ENCODE assay signal across 12 mouse cellular contexts in the genomic region with DNA sequence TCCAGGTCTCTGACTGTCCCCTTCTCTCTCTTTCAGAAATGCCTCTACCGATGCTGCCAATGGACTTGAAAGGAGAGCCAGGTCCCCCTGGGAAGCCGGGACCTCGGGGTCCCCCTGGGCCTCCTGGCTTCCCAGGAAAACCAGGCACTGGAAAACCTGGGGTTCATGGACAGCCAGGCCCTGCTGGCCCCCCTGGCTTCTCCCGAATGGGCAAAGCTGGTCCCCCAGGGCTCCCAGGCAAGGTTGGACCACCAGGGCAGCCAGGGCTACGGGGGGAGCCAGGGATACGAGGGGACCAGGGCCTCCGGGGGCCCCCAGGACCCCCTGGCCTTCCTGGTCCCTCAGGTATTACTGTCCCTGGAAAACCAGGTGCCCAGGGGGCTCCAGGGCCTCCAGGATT. TPM values are rescaled to one million over a fixed set of nuclear protein-coding genes. Genes with fewer than 3 reads are reported as not detected.
DNase-seq lines count a peak whose midpoint lies in the region; ATAC-seq lines count a peak whose summit lies in the region.
"Had no signal": no experiment of that assay in that cellular context is flagged by ENCODE, and none has a peak within 500 bp of the region (broad histone marks: within the 10 kb centered on the region; RNA-seq: fewer than 3 reads in every experiment).

No protein-coding gene starts in this region.

- peaks cover 5% of the 10 kb centered on the region for H3K9me3 ChIP-seq in forebrain, embryonic 10.5 days
- 0 out of 2 replicates have a peak, but pooled peaks cover 2% of the 10 kb centered on the region for H3K9me3 ChIP-seq in forebrain, embryonic 16.5 days (ENCODE audit: control insufficient read depth, low read length)
- peaks cover 5% of the 10 kb centered on the region for H3K9me3 ChIP-seq in hindbrain, embryonic 10.5 days
- no peaks in the 10 kb centered on the region for H3K9me3 ChIP-seq in hindbrain, embryonic 16.5 days (ENCODE audit: control insufficient read depth, low read length)
- H3K9me3 ChIP-seq in neural tube, embryonic 14.5 days (ENCODE audit: control insufficient read depth, low read length) = no peaks in the 10 kb centered on the region
- H3K9me3 ChIP-seq: heart, embryonic 15.5 days; liver, embryonic 15.5 days had no signal

- 75% methylated on average over 7 of the region's 7 CpGs for WGBS in forebrain, embryonic 10.5 days
- 82% methylated on average over 6 of the region's 7 CpGs for WGBS in forebrain, embryonic 16.5 days
- 77% methylated on average over 7 of the region's 7 CpGs for WGBS in hindbrain, embryonic 10.5 days
- WGBS in hindbrain, embryonic 16.5 days = 69% methylated on average over 7 of the region's 7 CpGs
- WGBS in neural tube, embryonic 14.5 days = 67% methylated on average over 5 of the region's 7 CpGs

- peaks cover 45% of the 10 kb centered on the region for H3K4me1 ChIP-seq in forebrain, embryonic 10.5 days
- peaks cover 3% of the 10 kb centered on the region; the same call in 1 of the 2 replicates for H3K4me1 ChIP-seq in forebrain, embryonic 16.5 days (replicated peaks; ENCODE audit: control insufficient read depth, insufficient read depth, low read length)
- H3K4me1 ChIP-seq in hindbrain, embryonic 10.5 days (replicated peaks) = peaks cover 35% of the 10 kb centered on the region
- H3K4me1 ChIP-seq in hindbrain, embryonic 16.5 days (ENCODE audit: control insufficient read depth, insufficient read depth, low read depth, low read length) = no peaks in the 10 kb centered on the region; the same call in 1 of the 2 replicates
- no peaks in the 10 kb centered on the region; the same call in 1 of the 2 replicates for H3K4me1 ChIP-seq in neural tube, embryonic 14.5 days (ENCODE audit: control insufficient read depth, insufficient read depth, low read length)

- H3K4me2 ChIP-seq in forebrain, embryonic 16.5 days (ENCODE audit: low read length) = no peak overlapping the region
- no peak overlapping the region for H3K4me2 ChIP-seq in hindbrain, embryonic 16.5 days (ENCODE audit: low read length)
- no peak overlapping the region for H3K4me2 ChIP-seq in neural tube, embryonic 14.5 days (ENCODE audit: low read depth, low read length)

- ATAC-seq in forebrain, embryonic 16.5 days = no peak
- ATAC-seq in hindbrain, embryonic 16.5 days = no peak
- peak; percentile 33; the same call in 1 of the 2 replicates for ATAC-seq in neural tube, embryonic 14.5 days (ENCODE audit: low read depth)
- ATAC-seq: Patski had no signal

- 0 out of 2 replicates have a peak overlapping the region, but pooled peaks have one; percentile 44 for H3K27ac ChIP-seq in forebrain, embryonic 10.5 days
- H3K27ac ChIP-seq in forebrain, embryonic 16.5 days (ENCODE audit: low read length) = no peak overlapping the region
- H3K27ac ChIP-seq in hindbrain, embryonic 10.5 days = peak overlapping the region; percentile 2; the same call in 1 of the 2 replicates
- H3K27ac ChIP-seq in hindbrain, embryonic 16.5 days (ENCODE audit: low read depth, low read length) = no peak overlapping the region
- no peak overlapping the region for H3K27ac ChIP-seq in neural tube, embryonic 14.5 days (ENCODE audit: low read depth, low read length)
- H3K27ac ChIP-seq: heart, embryonic 15.5 days; left cerebral cortex, adult 2 months; liver, embryonic 15.5 days had no signal

- no peak overlapping the region for H3K4me3 ChIP-seq in forebrain, embryonic 10.5 days
- no peak overlapping the region for H3K4me3 ChIP-seq in forebrain, embryonic 16.5 days (replicated peaks; ENCODE audit: low read length)
- no peak overlapping the region for H3K4me3 ChIP-seq in hindbrain, embryonic 10.5 days
- H3K4me3 ChIP-seq in hindbrain, embryonic 16.5 days (ENCODE audit: low read length) = no peak overlapping the region
- no peak overlapping the region for H3K4me3 ChIP-seq in neural tube, embryonic 14.5 days (ENCODE audit: low read depth, low read length)

- H3K9ac ChIP-seq in forebrain, embryonic 16.5 days (replicated peaks; ENCODE audit: low read depth, low read length) = no peak overlapping the region
- no peak overlapping the region for H3K9ac ChIP-seq in hindbrain, embryonic 16.5 days (ENCODE audit: low read depth, low read length)
- no peak overlapping the region for H3K9ac ChIP-seq in neural tube, embryonic 14.5 days (replicated peaks; ENCODE audit: low read depth, low read length)
- H3K9ac ChIP-seq: liver, embryonic 15.5 days had no signal

- H3K36me3 ChIP-seq in forebrain, embryonic 10.5 days (replicated peaks) = peaks cover 9% of the 10 kb centered on the region
- H3K36me3 ChIP-seq in forebrain, embryonic 16.5 days (ENCODE audit: control insufficient read depth, insufficient read depth) = no peaks in the 10 kb centered on the region
- H3K36me3 ChIP-seq in hindbrain, embryonic 10.5 days = peaks cover 12% of the 10 kb centered on the region
- no peaks in the 10 kb centered on the region for H3K36me3 ChIP-seq in hindbrain, embryonic 16.5 days (ENCODE audit: control insufficient read depth, insufficient read depth, low read length)
- peaks cover 8% of the 10 kb centered on the region; the same call in 1 of the 2 replicates for H3K36me3 ChIP-seq in neural tube, embryonic 14.5 days (ENCODE audit: control insufficient read depth, insufficient read depth, low read length)
- H3K36me3 ChIP-seq: heart, embryonic 15.5 days; liver, embryonic 15.5 days had no signal

- DNase-seq in forebrain, embryonic 10.5 days (ENCODE audit: extremely low spot score, low spot score) = no peak
- no peak for DNase-seq in hindbrain, embryonic 10.5 days (ENCODE audit: low spot score)
- DNase-seq in neural tube, embryonic 10.5 days (ENCODE audit: extremely low spot score, low spot score) = no peak
- DNase-seq in kidney, adult 18-20 months = no peak

- peaks cover 15% of the 10 kb centered on the region for H3K27me3 ChIP-seq in forebrain, embryonic 10.5 days (ENCODE audit: poor library complexity, severe bottlenecking)
- H3K27me3 ChIP-seq in forebrain, embryonic 16.5 days (replicated peaks; ENCODE audit: control insufficient read depth, insufficient read depth, low read length) = no peaks in the 10 kb centered on the region
- H3K27me3 ChIP-seq in hindbrain, embryonic 10.5 days (ENCODE audit: insufficient read depth, poor library complexity, severe bottlenecking) = peaks cover 12% of the 10 kb centered on the region
- no peaks in the 10 kb centered on the region for H3K27me3 ChIP-seq in hindbrain, embryonic 16.5 days (replicated peaks; ENCODE audit: control insufficient read depth, insufficient read depth, low read length)
- H3K27me3 ChIP-seq in neural tube, embryonic 14.5 days (ENCODE audit: control insufficient read depth, insufficient read depth, low read length) = no peaks in the 10 kb centered on the region
- H3K27me3 ChIP-seq: Patski had no signal

RNA-seq across cellular contexts. Expression of gene Adprhl2, which starts 11.2 kb away (rescaled TPM):
- 91.6 TPM in 2 replicates for polyA plus RNA-seq in forebrain, embryonic 10.5 days (2016; fragmentation: Nextera tagmentation; extraction: Ambion mirVana)
- polyA plus RNA-seq in forebrain, embryonic 16.5 days (2015; fragmentation: Nextera tagmentation; extraction: Ambion mirVana) = 81.7 and 88.1 TPM in 2 replicates
- polyA plus RNA-seq in hindbrain, embryonic 10.5 days (2016; fragmentation: Nextera tagmentation; extraction: Ambion mirVana) = 88.2 and 89.5 TPM in 2 replicates
- 83.1 and 84.1 TPM in 2 replicates for polyA plus RNA-seq in hindbrain, embryonic 16.5 days (2015; fragmentation: Nextera tagmentation; extraction: Ambion mirVana)
- 51.7 and 54.1 TPM in 2 replicates for polyA plus RNA-seq in neural tube, embryonic 14.5 days (2014; fragmentation: Nextera tagmentation; extraction: Ambion mirVana)

RNA-seq across cellular contexts. Expression of gene Tekt2, which starts 15.1 kb away (rescaled TPM):
- polyA plus RNA-seq in forebrain, embryonic 10.5 days (2016; fragmentation: Nextera tagmentation; extraction: Ambion mirVana) = 2.3 TPM in 2 replicates
- polyA plus RNA-seq in forebrain, embryonic 16.5 days (2015; fragmentation: Nextera tagmentation; extraction: Ambion mirVana) = 15.1 and 15.3 TPM in 2 replicates
- polyA plus RNA-seq in hindbrain, embryonic 10.5 days (2016; fragmentation: Nextera tagmentation; extraction: Ambion mirVana) = 2.3 and 2.7 TPM in 2 replicates
- 11.8 and 13.5 TPM in 2 replicates for polyA plus RNA-seq in hindbrain, embryonic 16.5 days (2015; fragmentation: Nextera tagmentation; extraction: Ambion mirVana)
- polyA plus RNA-seq in neural tube, embryonic 14.5 days (2014; fragmentation: Nextera tagmentation; extraction: Ambion mirVana) = 7.7 and 8.8 TPM in 2 replicates
- polyA plus RNA-seq: G1E had no signal

RNA-seq across cellular contexts. Expression of gene Col8a2, which starts 23.8 kb away (rescaled TPM):
- 5.9 and 6.8 TPM in 2 replicates for polyA plus RNA-seq in forebrain, embryonic 10.5 days (2016; fragmentation: Nextera tagmentation; extraction: Ambion mirVana)
- polyA plus RNA-seq in forebrain, embryonic 16.5 days (2015; fragmentation: Nextera tagmentation; extraction: Ambion mirVana) = 2.1 and 3.6 TPM in 2 replicates
- 6.1 and 18.5 TPM in 2 replicates for polyA plus RNA-seq in hindbrain, embryonic 10.5 days (2016; fragmentation: Nextera tagmentation; extraction: Ambion mirVana)
- 5.8 and 6.8 TPM in 2 replicates for polyA plus RNA-seq in hindbrain, embryonic 16.5 days (2015; fragmentation: Nextera tagmentation; extraction: Ambion mirVana)
- 1.3 and 6.1 TPM in 2 replicates for polyA plus RNA-seq in neural tube, embryonic 14.5 days (2014; fragmentation: Nextera tagmentation; extraction: Ambion mirVana)
- polyA plus RNA-seq: G1E had no signal

RNA-seq across cellular contexts. Expression of gene Trappc3, which starts 48.2 kb away (rescaled TPM):
- 84.8 and 86.8 TPM in 2 replicates for polyA plus RNA-seq in forebrain, embryonic 10.5 days (2016; fragmentation: Nextera tagmentation; extraction: Ambion mirVana)
- 179 and 192 TPM in 2 replicates for polyA plus RNA-seq in forebrain, embryonic 16.5 days (2015; fragmentation: Nextera tagmentation; extraction: Ambion mirVana)
- polyA plus RNA-seq in hindbrain, embryonic 10.5 days (2016; fragmentation: Nextera tagmentation; extraction: Ambion mirVana) = 95.4 and 101 TPM in 2 replicates
- 179 and 199 TPM in 2 replicates for polyA plus RNA-seq in hindbrain, embryonic 16.5 days (2015; fragmentation: Nextera tagmentation; extraction: Ambion mirVana)
- polyA plus RNA-seq in neural tube, embryonic 14.5 days (2014; fragmentation: Nextera tagmentation; extraction: Ambion mirVana) = 32.9 and 68.5 TPM in 2 replicates

RNA-seq across cellular contexts. Expression of gene Map7d1, which starts 54.2 kb away (rescaled TPM):
- 45.6 and 47.1 TPM in 2 replicates for polyA plus RNA-seq in forebrain, embryonic 10.5 days (2016; fragmentation: Nextera tagmentation; extraction: Ambion mirVana)
- 64.7 and 68.7 TPM in 2 replicates for polyA plus RNA-seq in forebrain, embryonic 16.5 days (2015; fragmentation: Nextera tagmentation; extraction: Ambion mirVana)
- polyA plus RNA-seq in hindbrain, embryonic 10.5 days (2016; fragmentation: Nextera tagmentation; extraction: Ambion mirVana) = 64.8 and 99.0 TPM in 2 replicates
- polyA plus RNA-seq in hindbrain, embryonic 16.5 days (2015; fragmentation: Nextera tagmentation; extraction: Ambion mirVana) = 59.8 and 71.7 TPM in 2 replicates
- 69.6 and 79.7 TPM in 2 replicates for polyA plus RNA-seq in neural tube, embryonic 14.5 days (2014; fragmentation: Nextera tagmentation; extraction: Ambion mirVana)

Comparison
In these comparisons a context has a peak if more than half of its experiments do, and no peak if none do; other contexts are left out.
1. H3K27ac ChIP-seq: peak in forebrain, embryonic 10.5 days (single experiment) and hindbrain, embryonic 10.5 days (single experiment); none in forebrain, embryonic 16.5 days (single experiment), hindbrain, embryonic 16.5 days (single experiment) and neural tube, embryonic 14.5 days (single experiment).